Mouse (Mus musculus) mouse embryonic stem cell (cell line): ENCODE data around the gene Lgals2.

ENCODE experiments used
- in situ Hi-C, 2 experiments: fragments of 300-500 bp; cut with MboI; formaldehyde crosslinking; loops; 1 replicate in 1 of 2; 3 replicates in 1 of 2; pipeline ENCODE4 v1.14.3; 2019 to 2020; ENCODE audit warnings: low sequenced_read_pairs in 2 of 2, low pct_unique_long_range_greater_than_20kb in 1 of 2, mixed read lengths in 1 of 2; ENCODE audit not compliant: unreplicated experiment in 1 of 2

Gene Lgals2

GRCm38 (mm10) chr15:78802776-78803391 is 52.4 kb downstream of the Lgals2 start, which contains the start of gene Card10:
Gene Card10, minus strand, starts transcription at chr15:78803042.
- in situ Hi-C loops = no loop called here

GRCm38 (mm10) chr15:78801971-78802741 is 53.2 kb downstream of the Lgals2 start:
- in situ Hi-C loops = no loop called here

GRCm38 (mm10) chr15:78801571-78801970 is 53.8 kb downstream of the Lgals2 start:
- in situ Hi-C loops = no loop called here
